Mouse (Mus musculus): ENCODE data around the gene Slc38a10. TPM values are rescaled to one million over a fixed set of nuclear protein-coding genes. Genes with fewer than 3 reads are reported as not detected.

Slc38a10 gene
- total RNA-seq, 2 experiments from 2014 or later = 107 to 123 TPM

GRCm38 (mm10) chr11:120179374-120179773 is 28.2 kb upstream of the Slc38a10 start:
- no peak for DNase-seq (ENCODE audit: low spot score in 2 of 2)

- DNase-seq (ENCODE audit: low spot score in 2 of 2) = no peak
Observed at GRCm38 (mm10) chr11:120175948-120176347, 24.8 kb upstream of the Slc38a10 start.

GRCm38 (mm10) chr11:120173213-120173612 is 22.1 kb upstream of the Slc38a10 start:
- no peak for DNase-seq (ENCODE audit: low spot score in 2 of 2)

GRCm38 (mm10) chr11:120171168-120171567 is 20.0 kb upstream of the Slc38a10 start:
- no peak for DNase-seq (ENCODE audit: low spot score in 2 of 2)

DNA sequence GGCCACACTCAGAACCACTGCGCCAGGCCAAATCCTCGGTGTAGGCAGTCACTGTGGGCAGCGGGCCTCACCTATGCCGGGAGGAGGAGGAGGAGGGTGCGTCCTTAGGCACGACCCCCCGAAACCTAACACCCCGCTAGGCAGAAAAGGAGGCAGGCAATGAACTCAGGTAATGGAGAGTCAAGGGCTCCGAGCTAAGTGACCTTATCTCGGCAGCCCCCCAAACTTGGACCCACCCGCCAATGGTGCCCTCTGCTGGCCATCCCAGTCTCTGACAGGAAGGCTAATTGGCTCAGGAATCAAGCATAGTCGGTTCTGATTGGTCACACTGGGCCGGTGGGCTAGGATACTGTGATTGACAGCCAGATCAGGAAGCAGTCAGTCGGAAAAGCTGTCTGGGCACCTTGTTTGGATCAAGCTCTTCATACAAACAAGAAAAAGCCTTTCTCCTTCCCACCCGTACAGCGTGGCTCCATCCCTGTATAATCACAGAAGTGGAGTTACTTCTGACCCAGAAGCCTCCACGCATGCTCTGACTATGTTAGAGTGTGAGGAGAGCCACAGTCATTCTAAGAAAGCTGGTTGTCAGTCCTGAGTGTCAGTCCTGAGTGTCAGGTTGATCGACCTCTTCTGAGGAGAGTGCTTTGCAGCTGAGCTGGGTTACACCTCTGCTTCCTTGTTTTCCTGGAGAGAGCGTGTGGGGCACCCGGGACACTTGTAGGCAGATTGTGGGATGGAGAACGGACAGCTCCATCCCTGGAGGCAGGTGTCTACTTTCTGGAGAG is 18.3 kb upstream of the Slc38a10 start:
- DNase-seq (ENCODE audit: low spot score in 2 of 2) = peak; percentile 87 to 89

GRCm38 (mm10) chr11:120168516-120168915 is 17.4 kb upstream of the Slc38a10 start:
- no peak for DNase-seq (ENCODE audit: low spot score in 2 of 2)

DNA sequence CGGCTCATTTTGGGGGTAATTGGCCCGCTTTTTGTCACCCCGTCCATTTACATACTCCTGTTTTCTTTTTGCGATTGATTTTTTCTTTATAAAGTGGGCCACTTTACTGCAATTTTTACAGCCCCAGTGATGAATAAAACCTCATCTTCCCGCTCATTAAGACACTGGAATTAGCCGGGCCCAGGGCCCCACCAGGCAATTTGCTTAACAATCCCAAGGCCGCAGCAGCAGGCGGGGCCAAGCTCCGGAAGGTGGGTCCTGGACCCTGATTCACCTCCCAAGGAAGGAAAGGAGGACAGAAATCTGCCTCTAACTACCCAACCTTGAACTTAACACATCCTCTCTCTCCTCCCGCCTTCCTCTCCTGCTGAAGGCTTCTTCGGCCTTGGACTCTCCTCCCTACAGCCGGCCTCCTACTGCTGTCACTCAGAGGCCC is 16.8 kb upstream of the Slc38a10 start:
- DNase-seq (ENCODE audit: low spot score in 2 of 2) = no peak

DNA sequence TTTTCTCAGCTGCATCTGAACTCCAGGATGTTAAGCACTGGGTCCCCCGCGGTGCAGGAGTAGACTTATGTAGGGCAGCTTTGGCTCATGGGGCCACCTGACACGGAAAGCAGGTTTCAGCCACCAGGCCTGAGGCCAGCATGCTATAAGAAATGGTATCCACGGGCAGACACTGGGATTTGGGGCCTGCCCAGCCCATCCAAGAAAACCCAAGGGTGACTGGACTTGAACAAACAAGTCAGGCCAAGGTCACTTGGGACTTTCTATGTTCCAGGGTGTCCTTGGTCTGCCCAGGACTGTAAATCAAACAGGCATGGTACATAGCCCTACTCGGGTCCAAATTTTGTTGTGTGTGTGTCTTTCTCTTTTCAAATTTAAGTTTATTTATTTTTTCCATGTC is 15.9 kb upstream of the Slc38a10 start:
- no peak for DNase-seq (ENCODE audit: low spot score in 2 of 2)

DNA sequence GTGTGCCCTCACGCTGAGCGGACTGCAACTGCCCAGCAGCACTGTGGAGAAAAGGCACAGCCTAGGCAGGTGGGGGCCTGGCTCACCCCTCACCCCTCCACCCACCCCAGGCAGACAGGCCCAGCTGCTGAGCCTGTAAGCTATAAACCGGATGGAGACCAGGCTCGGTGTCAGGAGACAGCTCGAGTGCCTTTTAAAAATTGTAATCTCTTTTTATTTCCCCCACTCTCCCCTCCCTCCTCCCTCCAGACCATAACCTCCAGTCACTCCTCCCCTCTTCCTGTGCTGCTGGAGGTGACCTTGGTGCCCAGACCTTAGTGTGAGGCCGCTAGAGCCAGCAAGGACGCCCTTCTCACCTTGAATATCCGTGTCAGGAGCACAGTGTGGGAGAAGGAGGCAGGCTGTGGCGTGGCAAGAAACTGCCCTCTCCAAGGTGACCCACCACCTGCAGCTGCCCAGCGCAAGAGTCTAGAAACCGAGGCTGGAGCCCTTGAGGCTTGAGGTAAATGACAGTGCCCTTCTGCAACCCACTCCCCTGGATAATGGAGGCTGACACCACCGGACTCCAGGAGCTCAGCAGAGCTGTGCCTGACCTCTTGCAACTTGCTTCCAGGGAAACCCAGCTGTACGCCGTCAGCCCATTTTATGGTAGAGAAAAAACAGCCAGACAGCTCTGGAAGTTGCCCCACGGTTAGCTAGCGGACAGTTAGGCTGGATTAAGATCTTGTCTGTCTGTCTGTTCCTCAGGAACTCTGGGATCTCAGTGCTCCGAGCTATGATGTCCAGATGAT is 13.5 kb upstream of the Slc38a10 start:
- DNase-seq (ENCODE audit: low spot score in 2 of 2) = no peak

DNA sequence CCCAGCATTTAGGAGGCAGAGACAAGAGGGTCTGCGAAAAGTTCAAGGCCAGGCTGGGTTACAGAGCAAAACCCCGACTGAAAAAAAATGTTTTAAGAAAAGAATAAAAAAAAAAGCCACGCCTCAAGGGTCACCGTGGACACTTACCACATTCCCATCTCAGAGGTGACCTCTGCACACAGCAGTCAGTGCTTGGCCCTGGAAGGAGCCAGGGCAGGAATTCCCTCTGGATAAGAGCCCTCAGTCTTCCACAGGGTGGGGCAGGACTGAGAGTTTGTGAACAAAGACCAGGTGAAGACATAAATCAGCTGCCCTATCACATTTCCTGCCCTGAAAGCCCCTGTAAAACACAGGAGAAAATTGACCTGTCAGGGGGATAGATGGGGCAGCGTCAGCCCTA is 12.9 kb upstream of the Slc38a10 start:
- DNase-seq (ENCODE audit: low spot score in 2 of 2) = no peak

DNA sequence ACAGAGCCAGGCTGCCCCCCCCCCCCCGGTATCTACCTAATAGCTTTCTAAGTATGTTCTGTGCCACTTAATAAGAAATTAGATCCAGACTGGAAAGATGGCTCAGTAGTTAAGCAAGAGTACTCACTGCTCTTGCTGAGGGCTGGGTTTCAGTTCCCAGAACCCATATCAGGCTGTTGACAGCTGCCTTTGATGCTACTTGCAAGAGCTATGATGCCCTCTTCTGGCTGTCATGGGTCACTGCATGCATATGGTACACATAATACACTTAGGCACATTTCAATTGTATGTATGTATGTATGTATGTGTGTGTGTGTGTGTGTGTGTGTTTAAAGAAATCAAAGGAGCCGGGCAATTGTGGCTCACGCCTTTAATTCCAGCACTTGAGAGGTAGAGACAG is 12.1 kb upstream of the Slc38a10 start:
- DNase-seq (ENCODE audit: low spot score in 2 of 2) = no peak

GRCm38 (mm10) chr11:120161245-120161644 is 10.1 kb upstream of the Slc38a10 start:
- no peak for DNase-seq (ENCODE audit: low spot score in 2 of 2)

- no peak for DNase-seq (ENCODE audit: low spot score in 2 of 2)
Observed at GRCm38 (mm10) chr11:120160478-120160877, 9.3 kb upstream of the Slc38a10 start.

DNA sequence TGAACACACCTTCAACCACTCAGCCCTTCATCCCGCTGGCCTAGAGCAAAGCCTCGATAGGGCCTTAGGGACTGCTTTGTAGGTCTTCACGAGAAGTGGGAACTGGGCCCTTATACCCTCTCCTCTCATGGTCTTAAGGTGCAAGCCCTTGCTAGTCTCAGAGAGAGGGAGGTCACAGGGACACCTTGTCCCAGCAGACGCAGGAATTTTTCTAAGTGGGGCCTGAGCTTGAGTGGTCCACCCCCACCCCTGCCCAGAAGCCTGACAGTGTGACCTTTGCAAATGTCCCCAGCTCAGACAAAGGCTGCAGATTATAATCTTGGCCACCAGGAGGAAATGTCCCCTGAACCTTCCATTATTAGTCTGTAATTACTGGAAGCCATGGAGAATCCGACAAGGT is 8.5 kb upstream of the Slc38a10 start:
- DNase-seq (ENCODE audit: low spot score in 2 of 2) = no peak

GRCm38 (mm10) chr11:120158828-120159227 is 7.7 kb upstream of the Slc38a10 start:
- no peak for DNase-seq (ENCODE audit: low spot score in 2 of 2)

DNA sequence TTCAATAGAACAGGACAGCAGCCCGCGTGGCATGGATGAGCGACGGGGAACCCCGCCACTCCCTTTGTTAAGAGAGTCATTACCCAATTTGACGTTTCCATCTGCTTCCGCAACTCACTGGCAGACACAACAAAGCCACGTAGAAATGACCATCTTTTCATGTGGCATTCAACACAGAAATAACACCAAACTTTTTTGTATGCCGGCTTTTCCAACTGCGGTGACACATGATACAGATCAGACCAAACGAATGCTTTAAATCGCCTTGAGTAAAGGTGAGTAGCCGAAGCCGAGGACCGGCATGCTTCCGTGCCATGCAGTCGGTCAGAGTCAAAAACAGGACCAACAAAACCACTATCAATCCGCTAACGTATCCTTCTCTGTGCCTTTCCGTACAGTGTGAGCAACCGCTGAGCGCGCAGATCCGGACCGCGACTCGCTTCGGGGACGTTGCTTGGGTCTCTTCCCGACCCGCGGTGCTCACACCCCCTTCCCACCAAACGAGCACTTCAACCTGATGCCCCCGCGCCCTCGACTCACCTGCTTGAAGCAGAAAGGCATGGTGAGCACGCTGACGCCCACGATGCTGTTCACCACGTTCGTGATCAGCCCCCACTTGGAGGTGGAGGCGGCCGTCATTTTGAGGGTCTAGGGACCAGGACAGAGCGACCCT is 570 bp downstream of the Slc38a10 start:
- DNase-seq (ENCODE audit: low spot score in 2 of 2) = no peak

DNA sequence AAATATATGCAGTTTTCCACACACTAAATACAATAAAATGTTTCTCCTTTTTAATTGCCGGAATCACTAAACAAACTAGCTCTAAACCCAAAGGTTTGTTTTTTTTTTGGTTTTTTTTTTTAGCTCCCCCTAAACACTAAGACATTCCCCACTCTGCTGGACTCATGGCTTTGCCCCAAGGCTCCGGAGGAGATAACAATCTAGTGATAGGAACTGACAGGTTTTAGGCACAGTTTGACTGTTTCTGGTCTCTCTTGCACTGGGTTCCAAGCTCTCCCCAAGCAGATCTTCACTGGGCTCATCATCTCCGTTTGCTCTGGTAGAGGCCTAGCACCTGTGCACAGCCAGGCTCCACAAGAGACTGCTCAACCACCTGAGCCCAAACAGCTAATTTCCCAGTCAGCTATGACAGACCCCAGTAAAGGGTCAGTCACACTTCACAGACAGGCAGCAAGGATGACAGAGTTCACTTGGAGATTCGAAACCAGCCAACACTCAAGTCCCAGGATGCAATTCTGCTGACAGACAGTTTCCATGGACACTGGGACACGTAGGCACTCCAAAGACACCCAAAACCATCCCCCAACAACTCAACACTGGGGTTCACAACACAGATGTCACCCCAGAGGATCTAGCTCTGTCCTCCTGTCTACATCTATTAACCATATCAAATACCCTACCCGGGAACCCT is 1.5 kb downstream of the Slc38a10 start:
- no peak for DNase-seq (ENCODE audit: low spot score in 2 of 2)

DNA sequence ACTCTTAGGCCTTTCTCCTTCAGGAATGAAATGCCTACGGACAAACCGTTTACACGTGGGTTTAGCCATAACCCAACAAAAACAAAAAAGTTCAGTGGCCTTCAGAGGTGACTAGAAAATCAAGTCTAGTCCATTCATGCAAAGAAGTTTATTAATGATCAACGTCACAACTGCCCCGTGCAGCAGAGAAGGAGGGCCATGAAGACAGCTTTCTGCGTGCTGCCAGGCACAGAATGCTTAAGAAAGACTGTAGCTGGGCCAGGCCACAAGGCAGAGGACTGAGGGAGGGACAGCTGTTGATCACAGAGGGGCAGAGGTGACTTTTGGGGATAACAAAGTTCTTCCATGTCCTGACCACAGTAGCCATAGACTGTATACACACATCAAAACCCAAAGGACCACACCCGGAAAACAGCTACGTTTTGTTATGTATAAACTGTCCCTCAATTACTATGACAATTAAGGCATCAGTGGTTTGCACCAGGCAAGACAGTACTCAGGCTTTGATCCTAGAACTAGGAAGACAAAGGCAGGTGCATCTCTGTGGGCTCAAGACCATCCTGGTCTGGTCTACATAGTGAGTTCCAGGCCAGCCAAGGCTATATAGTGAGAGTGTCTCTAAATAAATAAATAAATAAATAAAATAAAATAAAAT is 2.8 kb downstream of the Slc38a10 start:
- no peak for DNase-seq (ENCODE audit: low spot score in 2 of 2)

DNA sequence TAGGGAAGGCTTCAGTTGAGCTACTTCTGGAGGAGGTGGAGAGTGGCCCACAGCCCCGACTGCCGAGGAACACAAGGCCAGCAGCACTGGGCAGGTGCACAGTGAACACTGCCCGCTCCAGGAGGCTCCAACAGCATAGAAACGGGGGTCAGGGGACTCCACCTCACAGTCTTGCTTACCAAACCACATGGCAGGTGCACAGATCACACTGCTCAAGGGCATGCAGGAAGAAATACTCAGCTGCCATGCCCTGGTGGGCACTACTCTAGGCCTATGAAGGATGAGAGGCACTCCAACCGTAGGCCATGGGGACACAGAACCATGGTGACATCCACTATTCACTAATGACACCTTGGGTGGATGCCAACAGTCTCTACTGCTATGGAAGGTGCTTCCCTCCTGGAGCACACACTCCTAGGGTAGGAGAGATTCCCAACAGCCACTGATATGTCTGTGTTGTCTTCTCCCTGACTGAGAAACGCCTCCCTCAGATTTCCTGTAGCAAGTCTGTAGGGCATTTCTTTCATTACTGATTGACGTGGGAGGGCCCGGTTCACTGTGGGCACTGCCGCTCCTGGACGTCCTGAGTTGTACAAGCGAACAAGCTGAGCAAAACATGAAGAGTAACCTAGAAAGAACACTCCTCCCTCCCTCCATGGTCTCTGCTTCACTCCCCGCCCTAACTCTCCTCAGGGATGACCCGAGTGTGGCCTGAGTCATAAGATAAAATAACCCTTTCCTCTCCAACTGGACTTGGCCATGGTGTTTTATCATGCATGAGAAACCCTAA is 7.2 kb downstream of the Slc38a10 start:
- DNase-seq (ENCODE audit: low spot score in 2 of 2) = no peak

DNA sequence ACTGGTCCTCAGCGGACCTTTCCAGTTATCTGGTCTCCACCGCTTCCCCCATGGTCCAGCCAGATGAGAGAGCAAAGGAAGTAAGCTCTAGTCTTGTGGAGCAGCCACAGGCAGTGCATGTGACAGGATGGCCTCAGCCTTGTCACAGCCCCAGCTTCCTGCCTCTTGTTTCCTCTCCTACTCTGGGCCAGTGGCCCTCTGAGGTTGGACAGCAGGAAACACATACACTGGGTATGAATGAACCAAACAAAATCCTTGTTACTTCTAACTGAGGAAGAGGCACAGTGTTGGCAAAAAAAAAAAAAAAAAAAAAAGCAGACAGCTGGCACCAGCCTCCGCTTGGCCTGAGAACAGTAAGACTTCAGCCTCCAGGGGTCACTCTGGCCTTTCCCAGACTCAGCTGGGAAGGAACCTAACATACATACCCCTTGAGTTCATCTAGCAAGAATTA is 8.5 kb downstream of the Slc38a10 start:
- peak in 1 of 2 experiments; percentile 55 for DNase-seq (ENCODE audit: low spot score in 2 of 2)
